Mouse (Mus musculus) erythroid progenitor cell, adult 5-6 weeks (primary cell): ENCODE data around the gene Hoxa5. TPM values are rescaled to one million over a fixed set of nuclear protein-coding genes. Genes with fewer than 3 reads are reported as not detected.

ENCODE experiments used
- ATAC-seq: replicated peaks from 2 replicates; pipeline ENCODE4 v1.8.0; 2016; ENCODE audit warnings: moderate number of reproducible peaks, mild to moderate bottlenecking, moderate TSS enrichment, inconsistent platforms; ENCODE audit not compliant: poor library complexity, low FRiP score, severe bottlenecking
- total RNA-seq, 2 experiments: library from RNA; stranded (forward) in 1 of 2; stranded (reverse) in 1 of 2; fragments of 150-400 nt in 1 of 2; fragments of 186-747, 209-891 nt in 1 of 2; gene quantifications; 2 replicates each; pipeline versions ENCODE4 v1.2.3 to v1.2.4; 2015 to 2017; ENCODE audit warnings: low replicate concordance in 2 of 2

Gene Hoxa5
- total RNA-seq, 2 experiments from 2014 or later = not detected

GRCm38 (mm10) chr6:52241001-52241621 is 36.7 kb upstream of the Hoxa5 start:
- no peak for ATAC-seq

GRCm38 (mm10) chr6:52240389-52241000 is 36.1 kb upstream of the Hoxa5 start, which contains the start of gene Hoxa10:
Gene Hoxa10 (minus strand): TSS chr6:52240854.
- no peak for ATAC-seq

- ATAC-seq = no peak
Measured at GRCm38 (mm10) chr6:52239625-52240388, 35.4 kb upstream of the Hoxa5 start.

GRCm38 (mm10) chr6:52238976-52239375 is 34.6 kb upstream of the Hoxa5 start:
- ATAC-seq = no peak

GRCm38 (mm10) chr6:52238155-52238545 is 33.8 kb upstream of the Hoxa5 start:
- no peak for ATAC-seq

GRCm38 (mm10) chr6:52237346-52238154 is 33.2 kb upstream of the Hoxa5 start:
- ATAC-seq = no peak

- ATAC-seq = no peak
Measured at GRCm38 (mm10) chr6:52236806-52237205, 32.4 kb upstream of the Hoxa5 start.

GRCm38 (mm10) chr6:52235866-52236265 is 31.5 kb upstream of the Hoxa5 start:
- no peak for ATAC-seq

GRCm38 (mm10) chr6:52235267-52235666 is 30.9 kb upstream of the Hoxa5 start:
- no peak for ATAC-seq

GRCm38 (mm10) chr6:52234428-52235140 is 30.2 kb upstream of the Hoxa5 start:
- no peak for ATAC-seq

- ATAC-seq = no peak
Measured at GRCm38 (mm10) chr6:52233546-52234427, 29.4 kb upstream of the Hoxa5 start.

- ATAC-seq = no peak
Measured at GRCm38 (mm10) chr6:52232984-52233545, 28.7 kb upstream of the Hoxa5 start.

- ATAC-seq = no peak
Measured at GRCm38 (mm10) chr6:52232568-52232965, 28.2 kb upstream of the Hoxa5 start.

- no peak for ATAC-seq
Measured at GRCm38 (mm10) chr6:52231885-52232567, 27.6 kb upstream of the Hoxa5 start.

GRCm38 (mm10) chr6:52230516-52231165 is 26.3 kb upstream of the Hoxa5 start, which contains the start of gene Hoxa9:
Gene Hoxa9 (minus strand): TSS chr6:52231089.
- ATAC-seq = no peak

GRCm38 (mm10) chr6:52229558-52230416 is 25.4 kb upstream of the Hoxa5 start:
- no peak for ATAC-seq
